Mouse (Mus musculus): ENCODE measurements around the gene Nid1. TPM values are rescaled to one million over a fixed set of nuclear protein-coding genes. Genes with fewer than 3 reads are reported as not detected.
"Not testable (repeated sequence)": the region's sequence is repeated elsewhere in the genome, so short reads cannot be mapped to it uniquely, and the experiment has no call there.

Nid1 gene
- total RNA-seq (2021) = 1 to 10 TPM; 5.4 to 6.4 TPM

DNA sequence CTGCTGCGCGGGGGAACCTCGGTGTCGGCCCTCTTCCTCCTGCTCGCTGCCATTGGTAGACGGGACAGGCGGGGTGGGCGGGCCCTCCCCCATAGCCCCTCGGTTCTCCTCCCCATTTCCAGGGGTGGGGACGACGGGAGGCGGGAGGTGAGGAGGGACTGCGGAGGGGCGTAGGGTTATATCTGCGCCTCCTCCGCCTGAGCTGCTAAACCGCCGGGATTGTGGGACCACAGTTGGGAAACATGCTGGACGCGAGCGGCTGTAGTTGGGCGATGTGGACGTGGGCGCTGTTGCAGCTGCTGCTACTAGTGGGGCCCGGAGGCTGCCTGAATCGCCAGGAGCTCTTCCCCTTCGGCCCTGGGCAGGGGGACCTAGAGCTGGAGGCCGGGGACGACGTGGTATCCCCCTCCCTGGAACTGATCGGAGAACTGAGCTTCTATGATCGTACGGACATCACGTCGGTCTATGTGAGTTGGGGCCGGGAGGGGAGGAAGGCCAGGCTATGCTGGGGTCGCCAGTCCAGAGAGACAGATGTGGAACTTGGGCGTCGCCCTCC, at the start of gene Nid1:
Nid1 (plus strand) TSS at position 92 of the 556 bp plus-strand sequence.
- DNase-seq = not testable (repeated sequence)

DNA sequence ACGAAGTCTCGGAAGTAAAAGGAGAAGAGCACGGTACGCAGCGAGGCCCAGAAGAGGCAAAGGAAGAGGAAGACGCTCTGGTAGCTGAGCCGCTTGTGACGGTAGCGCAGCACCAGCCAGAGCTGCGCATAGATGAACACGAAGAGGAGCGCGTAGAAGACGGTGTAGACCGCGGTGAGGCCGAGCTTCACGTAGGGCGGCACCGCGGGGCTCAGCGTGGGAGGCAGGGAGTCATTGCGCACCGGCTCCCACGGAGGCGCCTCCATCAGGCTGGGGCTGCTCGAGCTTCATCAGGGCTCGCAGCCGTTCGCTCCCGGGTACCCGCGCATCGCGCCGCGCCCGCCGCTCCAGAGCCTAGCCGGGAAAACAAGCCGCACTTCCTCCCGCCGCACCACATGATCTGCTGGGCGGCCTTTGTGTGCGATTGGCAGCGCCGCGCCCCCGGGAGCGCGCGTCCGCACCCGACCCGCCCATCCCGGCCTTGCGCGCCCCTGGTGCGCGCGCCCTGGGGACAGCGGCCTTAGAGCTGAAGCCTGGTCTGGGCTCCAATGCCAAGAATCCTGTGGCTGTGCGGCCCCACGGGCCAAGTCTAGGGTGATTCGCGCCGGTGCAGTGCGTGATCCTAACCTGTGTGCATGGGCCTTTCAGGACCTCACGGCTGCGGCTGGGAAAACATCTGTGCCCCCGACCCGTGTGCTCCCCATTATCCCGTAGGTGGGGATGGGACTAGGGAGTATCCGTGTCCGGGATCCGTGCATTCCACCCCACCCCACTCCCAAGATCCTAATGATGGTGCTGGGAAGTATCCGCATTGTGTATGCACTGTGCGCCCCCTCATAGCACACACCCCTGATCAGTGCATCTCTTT, 43.9 kb upstream of the Nid1 start, which contains the start of gene Gpr137b:
Gpr137b (minus strand) TSS at position 787 of the 868 bp plus-strand sequence.
- DNase-seq = peak; percentile 63 to 76

DNA sequence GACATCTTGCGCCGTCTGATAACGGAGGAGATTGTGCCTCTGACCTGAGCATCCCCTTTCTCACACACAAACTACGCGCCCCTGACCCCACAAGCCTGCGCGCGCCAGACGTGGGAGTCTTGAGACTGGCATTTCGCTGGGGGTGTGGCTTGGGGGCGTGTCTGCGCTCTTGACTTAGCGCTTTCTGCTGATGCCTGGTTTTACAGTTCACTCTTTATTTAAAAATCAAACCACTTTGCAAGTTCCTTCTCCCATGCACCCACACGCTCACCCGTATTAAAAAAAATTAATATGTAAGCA, 43.3 kb upstream of the Nid1 start:
- DNase-seq = not testable (repeated sequence)

- DNase-seq = not testable (repeated sequence)
Measured at GRCm38 (mm10) chr13:13400851-13401250, 36.5 kb upstream of the Nid1 start.

- DNase-seq = not testable (repeated sequence)
Measured at GRCm38 (mm10) chr13:13402818-13403217, 34.5 kb upstream of the Nid1 start.

- not testable (repeated sequence) for DNase-seq
Measured at GRCm38 (mm10) chr13:13403366-13403765, 34.0 kb upstream of the Nid1 start.

DNA sequence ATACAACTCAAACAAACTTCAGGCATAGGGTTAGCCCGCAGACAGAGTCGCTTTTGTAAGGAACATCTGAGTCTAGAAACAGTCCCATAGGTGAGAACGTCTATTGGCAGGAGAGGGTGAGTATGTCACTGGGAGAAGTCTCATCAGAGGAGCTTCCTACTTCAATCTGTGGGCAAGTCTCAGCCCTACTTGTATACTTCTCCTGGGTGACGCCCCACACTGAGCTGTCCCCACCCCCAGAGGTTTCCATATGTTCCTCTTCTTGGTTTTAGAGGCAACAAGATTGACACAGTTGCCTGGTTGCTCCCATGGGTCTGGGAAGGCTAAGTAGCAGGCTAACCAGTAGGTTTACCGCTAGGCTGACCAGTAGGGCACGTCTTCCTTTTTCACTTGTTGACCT, 33.5 kb upstream of the Nid1 start:
- DNase-seq = not testable (repeated sequence)

DNA sequence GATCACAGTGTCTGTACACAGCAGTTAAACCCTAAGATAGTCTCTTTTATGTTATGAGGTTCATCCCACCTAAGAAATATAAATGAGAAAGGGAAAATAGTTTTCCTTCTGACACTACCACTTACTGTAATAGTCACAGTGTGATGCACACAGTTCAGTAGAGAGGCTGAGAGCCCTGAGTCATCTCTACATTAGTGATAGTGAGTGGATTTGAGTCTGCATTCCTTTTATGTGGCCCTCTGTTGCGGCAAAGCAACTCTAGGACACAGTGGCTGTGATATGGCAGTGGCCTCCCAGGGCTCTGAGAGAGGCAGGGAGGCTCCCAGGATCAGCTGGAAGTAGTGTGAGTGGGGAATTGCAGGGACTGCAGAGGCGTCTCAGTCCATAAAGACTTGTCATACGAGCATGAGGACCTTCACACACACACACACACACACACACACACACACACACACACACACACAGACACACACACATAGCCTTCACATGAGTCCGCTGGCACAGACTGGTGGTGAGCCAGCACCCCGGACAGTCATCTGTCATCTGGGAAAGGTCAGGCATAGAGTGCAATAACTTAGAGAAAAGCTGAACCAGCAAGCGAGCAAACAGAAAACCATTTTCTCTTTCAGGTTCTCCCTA, 32.7 kb upstream of the Nid1 start:
- DNase-seq = not testable (repeated sequence)

- DNase-seq = not testable (repeated sequence)
Measured at GRCm38 (mm10) chr13:13405511-13405910, 31.8 kb upstream of the Nid1 start.

DNA sequence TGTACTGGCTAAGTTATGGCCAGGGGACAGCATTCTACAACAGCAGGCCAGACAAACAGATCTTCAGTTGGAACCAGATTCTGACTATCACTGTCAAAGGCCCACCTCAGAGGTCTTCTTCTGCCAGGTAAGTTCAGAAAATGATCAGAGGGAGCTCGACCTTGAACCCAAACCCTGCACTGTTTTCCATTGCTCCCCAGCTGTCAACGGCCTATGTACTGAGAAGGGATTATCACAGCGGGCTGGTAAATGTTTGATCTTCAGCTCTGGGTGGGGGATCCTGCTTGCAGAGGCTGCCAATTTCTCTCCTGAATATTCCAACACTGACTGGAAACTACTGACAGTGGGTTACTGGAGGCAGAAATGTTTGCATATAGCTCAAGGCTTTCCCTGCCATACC, 23.1 kb upstream of the Nid1 start:
- no peak for DNase-seq

DNA sequence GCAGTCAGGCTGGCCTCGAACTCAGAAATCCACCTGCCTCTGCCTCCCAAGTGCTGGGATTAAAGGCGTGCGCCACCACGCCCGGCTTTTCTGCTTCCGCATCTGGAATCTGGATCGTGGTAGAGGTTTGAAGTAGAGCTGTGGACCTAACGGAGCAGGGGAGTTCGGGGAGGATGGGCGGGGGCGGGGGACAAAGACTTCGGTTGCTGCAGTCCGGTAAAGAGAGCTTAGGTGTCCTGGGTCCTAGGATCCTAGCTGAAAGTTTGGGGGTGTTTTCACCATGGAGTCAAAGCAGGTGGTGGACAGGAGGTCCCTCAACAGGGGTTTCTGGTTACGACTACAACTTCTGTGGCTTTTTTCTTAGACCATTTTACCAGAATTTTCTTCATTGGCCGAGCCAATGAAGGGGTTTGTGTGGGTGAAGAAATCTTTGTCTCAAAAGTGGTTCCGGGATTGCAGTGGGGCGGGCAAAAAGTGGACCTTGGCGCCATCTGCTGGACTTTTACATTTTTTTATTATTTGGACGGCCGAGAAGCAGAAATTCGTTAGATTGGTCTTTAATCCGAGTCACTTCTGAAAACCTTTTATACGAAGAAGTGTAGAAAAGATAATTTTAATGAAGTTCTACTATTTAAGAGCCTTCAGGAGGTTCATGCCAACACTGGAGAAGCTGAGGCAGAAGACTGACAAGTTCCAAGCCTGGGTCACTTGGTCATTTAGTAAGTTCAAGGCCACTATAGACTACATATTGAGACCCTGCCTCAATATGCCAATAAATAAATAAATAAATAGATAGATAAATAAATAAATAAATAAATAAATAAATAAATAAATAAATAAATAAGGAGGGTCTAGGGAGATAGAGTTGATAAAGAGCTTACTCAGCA, 22.0 kb upstream of the Nid1 start:
- peak; percentile 37 to 48 for DNase-seq

DNA sequence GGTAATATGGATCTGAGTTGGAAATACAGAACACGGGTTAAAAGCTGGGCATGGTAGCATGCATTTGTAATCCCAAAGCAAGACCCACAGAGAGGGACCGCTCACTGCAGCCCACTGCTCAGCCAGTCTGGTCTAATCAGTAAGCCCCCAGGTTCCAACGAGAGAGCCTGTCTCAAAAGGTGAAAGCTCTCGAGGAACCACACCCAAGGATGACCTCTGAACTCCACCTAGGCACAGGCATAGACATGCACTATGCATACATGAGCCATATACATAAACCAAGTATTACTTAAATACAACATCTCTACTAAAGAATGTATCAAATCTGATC, 21.4 kb upstream of the Nid1 start:
- DNase-seq = not testable (repeated sequence)

- not testable (repeated sequence) for DNase-seq
Measured at GRCm38 (mm10) chr13:13418859-13419258, 18.5 kb upstream of the Nid1 start.

DNA sequence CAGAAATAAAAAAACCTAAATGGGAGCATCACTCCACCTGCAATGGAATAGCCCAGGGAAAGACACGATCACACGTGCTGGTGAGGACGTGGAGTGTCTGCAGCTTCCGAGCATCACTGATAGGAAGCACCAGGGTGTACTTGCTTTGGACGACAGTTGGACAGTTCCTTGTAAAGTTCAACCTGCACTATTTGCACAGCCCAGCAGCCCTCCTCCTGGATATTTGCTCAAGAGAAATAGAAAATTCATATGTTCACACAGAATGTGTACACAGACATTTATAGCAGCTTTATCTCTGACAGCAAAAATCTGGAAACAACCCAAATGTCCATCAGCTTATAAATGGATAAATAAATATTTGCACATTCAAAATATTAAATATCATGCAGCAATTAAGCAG, 14.1 kb upstream of the Nid1 start:
- not testable (repeated sequence) for DNase-seq

- DNase-seq = not testable (repeated sequence)
Measured at GRCm38 (mm10) chr13:13436161-13436560, 1.2 kb upstream of the Nid1 start.

GRCm38 (mm10) chr13:13438112-13438953, 982 bp downstream of the Nid1 start:
- not testable (repeated sequence) for DNase-seq

- DNase-seq = not testable (repeated sequence)
Measured at GRCm38 (mm10) chr13:13445601-13446000, 8.2 kb downstream of the Nid1 start.

GRCm38 (mm10) chr13:13446711-13447443, 9.5 kb downstream of the Nid1 start:
- not testable (repeated sequence) for DNase-seq

DNA sequence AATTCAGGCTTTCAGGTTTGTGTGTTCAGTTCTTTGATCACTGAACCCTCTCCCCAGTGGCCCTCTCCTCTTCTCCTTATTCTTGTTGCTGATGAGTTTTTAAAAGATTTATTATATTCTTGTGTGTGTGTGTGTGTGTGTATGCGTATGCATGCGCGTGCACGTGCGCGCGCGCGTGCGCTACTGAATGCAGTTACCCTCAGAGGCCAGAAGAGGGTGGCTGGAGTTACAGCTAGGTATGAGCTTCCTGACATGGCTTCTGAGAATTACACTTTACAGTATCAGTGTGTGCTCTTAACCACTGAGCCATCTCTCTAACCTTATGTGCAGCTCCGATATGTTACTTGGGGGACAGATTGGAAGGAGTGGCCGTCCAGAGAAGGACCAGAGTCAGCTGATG, 12.6 kb downstream of the Nid1 start:
- DNase-seq = not testable (repeated sequence)

DNA sequence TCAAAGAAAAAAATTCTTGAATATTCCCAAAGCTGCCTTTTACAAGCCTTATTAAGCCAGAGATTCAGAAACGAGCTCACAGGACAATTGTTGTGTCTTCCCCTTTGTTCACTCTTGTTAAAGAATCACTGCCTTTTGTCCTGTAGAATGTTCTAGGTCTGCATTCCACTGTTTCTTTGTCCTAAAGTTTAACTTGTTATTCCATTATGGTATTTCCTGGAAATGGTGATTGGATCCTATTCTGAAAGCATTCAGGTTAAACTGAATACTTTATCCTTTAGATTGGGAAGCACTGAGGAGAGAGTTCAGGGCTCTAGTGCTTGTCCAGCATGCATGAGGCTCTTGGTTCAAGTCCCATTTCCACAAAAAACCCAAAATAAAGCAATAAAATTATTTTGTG, 13.6 kb downstream of the Nid1 start:
- DNase-seq = not testable (repeated sequence)

DNA sequence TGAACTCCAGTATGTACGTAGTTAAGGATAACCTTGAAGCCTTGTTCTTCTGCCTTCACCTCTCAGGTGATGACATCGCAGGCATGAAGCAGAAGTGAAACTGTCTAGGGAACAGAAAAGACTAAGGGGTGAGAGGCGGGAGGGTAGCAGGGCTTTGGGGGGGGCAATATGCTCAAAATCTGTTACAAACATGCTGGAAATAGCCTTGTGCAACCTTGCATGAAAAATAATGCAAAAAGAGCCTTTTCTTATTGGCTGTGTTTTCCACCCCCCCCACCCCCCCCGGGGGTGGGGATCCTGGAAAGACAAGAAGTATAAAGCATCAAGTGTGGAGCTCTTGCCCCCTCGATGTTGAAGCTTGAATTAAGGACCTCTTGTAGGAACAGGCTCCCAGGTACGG, 16.0 kb downstream of the Nid1 start:
- DNase-seq = not testable (repeated sequence)

Data from layer of hippocampus, postnatal 36 days (tissue).